Mouse (Mus musculus): Measurements from ENCODE around the gene Asb16. TPM values are rescaled to one million over a fixed set of nuclear protein-coding genes. Genes with fewer than 3 reads are reported as not detected.

The Asb16 gene
- polyA plus RNA-seq, 1 experiment from 2014 or later, result 0.10 TPM

GRCm38 (mm10) chr11:102226067-102226978 is 42.2 kb upstream of the Asb16 start:
- 68% methylated on average over 12 of the region's 12 CpGs for WGBS
- Histone ChIP-seq H3K9me3 (no peaks in the 10 kb centered on the region), H3K27ac (no peak overlapping the region), H3K27me3 (no peaks in the 10 kb centered on the region), H3K36me3 (peaks cover 7% of the 10 kb centered on the region; the same call in 1 of the 2 replicates), H3K9ac (no peak overlapping the region; the same call in 1 of the 2 replicates), H3K4me2 (replicated peaks) (peak overlapping the region; percentile 87; the same call in 1 of the 2 replicates), H3K4me3 (no peak overlapping the region), H3K4me1 (peaks cover 53% of the 10 kb centered on the region)
- no peak for ATAC-seq (ENCODE audit: insufficient number of reproducible peaks, insufficient read depth, low FRiP score, low TSS enrichment)

GRCm38 (mm10) chr11:102227270-102228190 is 41.0 kb upstream of the Asb16 start:
- no peaks in the 10 kb centered on the region for H3K36me3 ChIP-seq
- H3K9me3 ChIP-seq, result no peaks in the 10 kb centered on the region
- peaks cover 53% of the 10 kb centered on the region for H3K4me1 ChIP-seq
- peak overlapping the region; percentile 30; the same call in 1 of the 2 replicates for H3K27ac ChIP-seq
- WGBS, result 16% methylated on average over 12 of the region's 12 CpGs
- no peaks in the 10 kb centered on the region for H3K27me3 ChIP-seq
- H3K4me3 ChIP-seq, result peak overlapping the region; percentile 92
- H3K4me2 ChIP-seq (replicated peaks), result peak overlapping the region; percentile 87
- no peak for ATAC-seq (ENCODE audit: insufficient number of reproducible peaks, insufficient read depth, low FRiP score, low TSS enrichment)
- peak overlapping the region; percentile 15; the same call in 1 of the 2 replicates for H3K9ac ChIP-seq

GRCm38 (mm10) chr11:102228191-102228545 is 40.4 kb upstream of the Asb16 start:
- 0 out of 2 replicates have a peak overlapping the region, but pooled peaks have one; percentile 30 for H3K27ac ChIP-seq
- ATAC-seq (ENCODE audit: insufficient number of reproducible peaks, insufficient read depth, low FRiP score, low TSS enrichment), result no peak
- H3K4me2 ChIP-seq (replicated peaks), result peak overlapping the region; percentile 87
- WGBS, result 31% methylated on average over 9 of the region's 9 CpGs
- H3K27me3 ChIP-seq, result no peaks in the 10 kb centered on the region
- H3K4me3 ChIP-seq, result peak overlapping the region; percentile 92
- 0 out of 2 replicates have a peak overlapping the region, but pooled peaks have one; percentile 15 for H3K9ac ChIP-seq
- peaks cover 49% of the 10 kb centered on the region for H3K4me1 ChIP-seq
- no peaks in the 10 kb centered on the region for H3K9me3 ChIP-seq
- no peaks in the 10 kb centered on the region for H3K36me3 ChIP-seq

- no peaks in the 10 kb centered on the region for H3K27me3 ChIP-seq
- H3K9ac ChIP-seq, result peak overlapping the region; percentile 93
- no peak for ATAC-seq (ENCODE audit: insufficient number of reproducible peaks, insufficient read depth, low FRiP score, low TSS enrichment)
- no peak overlapping the region for H3K27ac ChIP-seq
- no peaks in the 10 kb centered on the region for H3K36me3 ChIP-seq
- H3K4me1 ChIP-seq, result peaks cover 46% of the 10 kb centered on the region
- no peaks in the 10 kb centered on the region for H3K9me3 ChIP-seq
- 17% methylated on average over 7 of the region's 7 CpGs for WGBS
- peak overlapping the region; percentile 92 for H3K4me3 ChIP-seq
- peak overlapping the region; percentile 87 for H3K4me2 ChIP-seq (replicated peaks)
Observed at GRCm38 (mm10) chr11:102228646-102229268, 39.8 kb upstream of the Asb16 start.

GRCm38 (mm10) chr11:102229331-102229953 is 39.1 kb upstream of the Asb16 start:
- peak overlapping the region; percentile 92 for H3K4me3 ChIP-seq
- peaks cover 43% of the 10 kb centered on the region for H3K4me1 ChIP-seq
- peak overlapping the region; percentile 93 for H3K9ac ChIP-seq
- no peak for ATAC-seq (ENCODE audit: insufficient number of reproducible peaks, insufficient read depth, low FRiP score, low TSS enrichment)
- H3K27ac ChIP-seq, result peak overlapping the region; percentile 83
- WGBS, result 1% methylated on average over 46 of the region's 47 CpGs
- H3K36me3 ChIP-seq, result no peaks in the 10 kb centered on the region
- H3K4me2 ChIP-seq (replicated peaks), result peak overlapping the region; percentile 87
- no peaks in the 10 kb centered on the region for H3K27me3 ChIP-seq
- no peaks in the 10 kb centered on the region for H3K9me3 ChIP-seq

GRCm38 (mm10) chr11:102230006-102230741 is 38.4 kb upstream of the Asb16 start, which contains the start of gene Hdac5:
TSS of gene Hdac5 (minus strand) at chr11:102230166.
- H3K9ac ChIP-seq, result peak within 1 kb of the TSS; percentile 93
- H3K4me3 ChIP-seq, result peak within 1 kb of the TSS; percentile 92
- H3K4me1 ChIP-seq, result peaks cover 35% of the 10 kb centered on the region
- H3K27me3 ChIP-seq, result no peaks in the 10 kb centered on the region
- no peaks in the 10 kb centered on the region for H3K9me3 ChIP-seq
- peak within 1 kb of the TSS; percentile 83 for H3K27ac ChIP-seq
- H3K4me2 ChIP-seq (replicated peaks), result peak within 1 kb of the TSS; percentile 87
- no peaks in the 10 kb centered on the region for H3K36me3 ChIP-seq
- WGBS, result under 1% methylated on average over 49 of the region's 49 CpGs
- ATAC-seq (ENCODE audit: insufficient number of reproducible peaks, insufficient read depth, low FRiP score, low TSS enrichment), result peak; percentile 78

GRCm38 (mm10) chr11:102236022-102236421 is 32.5 kb upstream of the Asb16 start:
- no peaks in the 10 kb centered on the region for H3K4me1 ChIP-seq
- H3K36me3 ChIP-seq, result no peaks in the 10 kb centered on the region
- WGBS, result 69% methylated on average over 2 of the region's 2 CpGs
- no peak for ATAC-seq (ENCODE audit: insufficient number of reproducible peaks, insufficient read depth, low FRiP score, low TSS enrichment)
- H3K27me3 ChIP-seq, result no peaks in the 10 kb centered on the region
- no peak overlapping the region for H3K9ac ChIP-seq
- no peaks in the 10 kb centered on the region for H3K9me3 ChIP-seq
- no peak overlapping the region for H3K4me3 ChIP-seq
- H3K4me2 ChIP-seq (replicated peaks), result no peak overlapping the region
- no peak overlapping the region for H3K27ac ChIP-seq

- no peaks in the 10 kb centered on the region for H3K27me3 ChIP-seq
- no peak overlapping the region for H3K4me3 ChIP-seq
- H3K4me2 ChIP-seq (replicated peaks), result no peak overlapping the region
- no peak overlapping the region for H3K9ac ChIP-seq
- 0 out of 2 replicates have a peak, but pooled peaks cover 4% of the 10 kb centered on the region for H3K4me1 ChIP-seq
- ATAC-seq (ENCODE audit: insufficient number of reproducible peaks, insufficient read depth, low FRiP score, low TSS enrichment), result no peak
- no peak overlapping the region for H3K27ac ChIP-seq
- H3K9me3 ChIP-seq, result no peaks in the 10 kb centered on the region
- H3K36me3 ChIP-seq, result no peaks in the 10 kb centered on the region
- whole genome bisulfite sequencing, result 84% methylated on average over 6 of the region's 6 CpGs
Observed at GRCm38 (mm10) chr11:102240636-102241035, 27.9 kb upstream of the Asb16 start.

GRCm38 (mm10) chr11:102241246-102241645 is 27.3 kb upstream of the Asb16 start:
- Histone ChIP-seq H3K36me3 (no peaks in the 10 kb centered on the region), H3K4me3 (no peak overlapping the region), H3K9me3 (no peaks in the 10 kb centered on the region), H3K4me1 (0 out of 2 replicates have a peak, but pooled peaks cover 4% of the 10 kb centered on the region), H3K27ac (no peak overlapping the region), H3K27me3 (no peaks in the 10 kb centered on the region), H3K9ac (no peak overlapping the region), H3K4me2 (replicated peaks) (no peak overlapping the region)
- 85% methylated on average over 5 of the region's 5 CpGs for WGBS
- ATAC-seq (ENCODE audit: insufficient number of reproducible peaks, insufficient read depth, low FRiP score, low TSS enrichment), result no peak

GRCm38 (mm10) chr11:102241874-102242273 is 26.7 kb upstream of the Asb16 start:
- Histone ChIP-seq H3K9ac (no peak overlapping the region), H3K4me3 (no peak overlapping the region), H3K4me1 (0 out of 2 replicates have a peak, but pooled peaks cover 4% of the 10 kb centered on the region), H3K36me3 (no peaks in the 10 kb centered on the region), H3K27ac (no peak overlapping the region), H3K4me2 (replicated peaks) (no peak overlapping the region), H3K27me3 (no peaks in the 10 kb centered on the region), H3K9me3 (no peaks in the 10 kb centered on the region)
- no peak for ATAC-seq (ENCODE audit: insufficient number of reproducible peaks, insufficient read depth, low FRiP score, low TSS enrichment)
- WGBS, result 50% methylated on average over 5 of the region's 5 CpGs

Data from embryonic facial prominence, embryonic 12.5 days (tissue).